Mouse (Mus musculus): ENCODE data around the gene Psme1.

The Psme1 gene

DNA sequence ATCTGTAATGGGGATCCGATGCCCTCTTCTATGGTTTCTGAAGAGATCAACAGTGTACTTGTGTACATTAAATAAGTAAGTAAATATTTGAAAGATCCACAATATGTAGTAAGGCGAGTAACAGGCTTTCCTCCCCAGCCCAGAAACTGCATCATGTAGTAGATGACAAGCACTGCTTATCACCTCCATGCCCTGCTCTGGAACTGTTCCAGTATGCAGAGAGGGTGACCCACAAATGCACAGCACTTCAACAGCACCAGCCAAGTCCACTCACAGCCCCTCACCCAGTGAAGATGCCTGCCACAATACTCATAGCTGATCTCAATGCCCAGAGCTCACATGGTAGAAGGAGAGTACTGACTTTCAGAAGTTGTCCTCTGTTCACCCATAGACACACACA lies 7.3 kb upstream of the Psme1 start:
- no peak for DNase-seq (ENCODE audit: low spot score in 2 of 2)

DNA sequence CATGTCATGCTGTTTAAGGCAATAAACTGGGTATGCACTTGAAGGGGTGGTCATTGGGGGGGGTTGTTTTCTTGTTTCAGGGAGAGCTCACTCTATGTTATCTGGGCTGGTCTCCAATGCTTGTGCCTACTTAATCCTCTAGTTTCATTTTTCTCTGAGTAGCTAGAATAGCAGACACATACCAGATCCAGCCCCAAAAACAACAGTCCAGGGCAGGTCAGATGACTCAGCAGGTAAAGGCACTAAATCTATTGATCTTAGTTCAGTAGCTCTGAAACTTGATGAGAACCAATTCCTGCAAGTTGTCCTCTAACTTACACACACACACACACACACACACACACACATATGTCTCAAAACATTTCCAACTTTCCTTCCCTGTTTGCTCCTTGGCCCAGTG lies 6.2 kb upstream of the Psme1 start:
- DNase-seq (ENCODE audit: low spot score in 2 of 2) = no peak

DNA sequence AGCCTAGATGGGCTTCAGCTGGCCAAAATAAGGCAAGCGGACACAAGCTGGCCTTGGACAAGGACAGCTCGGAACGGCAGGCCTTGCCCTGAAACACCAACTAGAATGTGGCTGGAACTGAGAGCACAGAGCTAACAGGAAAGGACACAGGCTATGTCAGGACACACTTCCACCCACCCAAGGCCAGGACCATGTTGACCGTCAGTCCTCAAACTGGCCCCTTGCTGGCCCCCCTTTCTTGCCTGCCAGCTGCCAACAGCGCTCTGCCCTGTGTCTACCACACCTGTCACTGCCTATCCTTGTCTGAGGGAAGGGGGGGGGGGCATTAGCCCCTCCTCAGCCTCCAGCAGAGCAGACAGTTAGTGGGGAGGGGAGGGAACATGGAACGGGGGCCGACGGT lies 2.6 kb upstream of the Psme1 start, which contains the start of gene Fitm1:
Gene Fitm1, plus strand, starts transcription at position 316 of the 400 bp plus-strand sequence.
- DNase-seq (ENCODE audit: low spot score in 2 of 2) = no peak

DNA sequence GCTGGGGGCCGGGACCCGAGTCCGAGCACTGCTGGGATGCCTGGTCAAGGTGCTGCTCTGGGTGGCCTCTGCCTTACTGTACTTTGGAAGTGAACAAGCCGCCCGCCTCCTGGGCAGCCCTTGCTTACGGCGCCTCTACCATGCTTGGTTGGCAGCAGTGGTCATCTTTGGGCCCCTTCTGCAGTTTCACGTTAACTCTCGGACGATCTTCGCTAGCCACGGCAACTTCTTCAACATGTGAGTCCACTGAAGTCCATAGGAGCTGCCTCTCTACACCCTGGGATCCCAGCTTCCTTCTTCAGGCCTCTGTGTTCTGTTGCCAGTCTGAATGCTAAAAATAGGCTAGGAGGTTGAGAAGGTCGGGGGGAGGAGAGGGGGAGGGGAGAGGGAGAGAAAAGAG lies 2.2 kb upstream of the Psme1 start:
- no peak for DNase-seq (ENCODE audit: low spot score in 2 of 2)

DNA sequence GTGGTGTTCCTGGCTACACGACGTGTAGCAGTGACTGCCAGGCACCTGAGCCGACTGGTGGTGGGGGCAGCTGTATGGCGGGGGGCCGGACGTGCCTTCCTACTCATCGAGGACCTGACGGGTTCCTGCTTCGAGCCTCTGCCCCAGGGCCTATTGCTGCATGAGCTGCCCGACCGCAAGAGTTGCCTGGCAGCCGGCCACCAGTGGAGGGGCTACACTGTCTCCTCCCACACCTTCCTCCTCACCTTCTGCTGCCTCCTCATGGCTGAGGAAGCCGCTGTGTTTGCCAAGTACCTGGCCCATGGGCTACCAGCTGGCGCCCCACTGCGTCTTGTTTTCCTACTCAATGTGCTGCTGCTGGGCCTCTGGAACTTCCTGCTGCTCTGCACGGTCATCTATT lies 1.5 kb upstream of the Psme1 start:
- no peak for DNase-seq (ENCODE audit: low spot score in 2 of 2)

DNA sequence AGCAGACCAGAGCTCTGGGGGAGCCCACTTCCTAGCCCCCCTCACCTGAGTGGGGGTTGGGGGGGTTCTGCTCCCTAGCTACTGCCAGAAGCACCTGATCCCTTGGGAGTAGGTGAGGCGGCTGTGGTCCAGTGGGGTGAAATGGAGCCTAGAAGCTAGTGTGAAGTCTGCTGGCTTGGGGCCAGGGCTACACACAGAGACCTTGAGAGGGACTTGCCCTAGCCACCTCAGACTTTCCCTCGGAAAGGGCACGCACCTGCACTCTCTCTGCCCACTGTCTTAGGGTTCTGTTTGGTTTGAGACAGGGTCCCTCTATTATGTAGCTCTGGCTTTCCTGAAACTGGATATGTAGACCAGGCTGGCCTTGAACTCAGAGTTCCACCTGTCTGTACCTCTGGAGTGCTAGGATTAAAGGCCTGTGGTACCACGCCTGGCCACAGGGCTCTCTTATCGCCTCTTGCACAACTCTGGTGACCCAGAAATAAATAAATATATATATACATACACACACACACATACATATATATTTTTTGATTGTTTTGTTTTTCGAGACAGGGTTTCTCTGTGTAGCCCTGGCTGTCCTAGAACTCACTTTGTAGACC lies 846 bp downstream of the Psme1 start:
- peak in 1 of 2 experiments; percentile 44 for DNase-seq (ENCODE audit: low spot score in 2 of 2)

DNA sequence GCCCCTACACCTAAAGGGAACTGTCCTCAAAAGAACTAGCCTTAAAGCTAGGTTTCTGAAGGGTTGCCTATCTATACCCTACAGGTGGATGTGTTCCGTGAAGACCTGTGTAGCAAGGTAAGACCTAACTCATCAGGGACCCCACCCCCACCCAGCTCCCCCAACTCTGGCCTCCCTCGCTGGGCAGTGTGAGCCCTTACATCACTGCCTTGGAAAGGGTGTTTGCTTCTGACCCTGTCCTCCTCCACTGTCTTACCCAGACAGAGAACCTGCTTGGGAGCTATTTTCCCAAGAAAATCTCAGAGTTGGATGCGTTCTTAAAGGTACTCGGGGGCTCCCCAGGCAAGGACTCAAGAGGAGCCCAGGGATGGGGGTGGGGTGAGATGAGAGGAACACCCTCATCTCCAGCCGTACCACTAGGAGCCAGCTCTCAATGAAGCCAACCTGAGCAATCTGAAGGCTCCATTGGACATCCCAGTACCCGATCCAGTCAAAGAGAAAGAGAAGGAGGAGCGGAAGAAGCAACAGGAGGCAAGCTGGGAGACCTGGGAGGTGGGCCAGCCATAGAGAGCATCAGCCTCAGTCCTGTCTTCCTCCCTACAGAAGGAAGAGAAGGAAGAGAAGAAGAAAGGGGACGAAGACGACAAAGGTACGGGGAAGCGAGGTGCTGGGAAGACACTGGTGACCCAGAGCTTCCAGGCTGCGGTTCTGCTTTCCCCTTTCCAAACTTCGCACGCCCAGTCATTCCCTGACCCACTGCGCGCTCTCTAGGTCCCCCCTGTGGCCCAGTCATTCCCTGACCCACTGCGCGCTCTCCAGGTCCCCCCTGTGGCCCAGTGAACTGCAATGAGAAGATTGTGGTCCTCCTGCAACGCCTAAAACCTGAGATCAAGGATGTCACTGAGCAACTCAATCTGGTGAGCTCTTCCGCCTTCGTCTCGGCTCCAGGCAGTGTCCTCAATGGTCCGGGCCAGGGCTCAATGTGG lies 1.9 kb downstream of the Psme1 start:
- no peak for DNase-seq (ENCODE audit: low spot score in 2 of 2)

DNA sequence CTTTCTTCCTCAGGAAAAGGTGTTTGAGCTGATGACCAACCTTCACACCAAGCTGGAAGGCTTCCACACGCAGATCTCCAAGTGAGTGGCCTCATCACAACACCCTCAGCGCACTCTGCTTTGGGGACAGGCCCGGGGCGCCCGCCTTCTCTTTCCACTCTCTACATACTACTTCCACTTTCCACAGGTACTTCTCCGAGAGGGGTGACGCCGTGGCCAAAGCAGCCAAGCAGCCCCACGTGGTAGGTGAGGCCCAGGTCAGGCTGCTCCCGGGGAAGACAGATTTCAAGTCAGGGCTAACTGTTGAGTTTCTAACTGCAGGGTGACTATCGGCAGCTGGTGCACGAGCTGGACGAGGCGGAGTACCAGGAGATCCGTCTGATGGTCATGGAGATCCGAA lies 2.8 kb downstream of the Psme1 start:
- no peak for DNase-seq (ENCODE audit: low spot score in 2 of 2)

DNA sequence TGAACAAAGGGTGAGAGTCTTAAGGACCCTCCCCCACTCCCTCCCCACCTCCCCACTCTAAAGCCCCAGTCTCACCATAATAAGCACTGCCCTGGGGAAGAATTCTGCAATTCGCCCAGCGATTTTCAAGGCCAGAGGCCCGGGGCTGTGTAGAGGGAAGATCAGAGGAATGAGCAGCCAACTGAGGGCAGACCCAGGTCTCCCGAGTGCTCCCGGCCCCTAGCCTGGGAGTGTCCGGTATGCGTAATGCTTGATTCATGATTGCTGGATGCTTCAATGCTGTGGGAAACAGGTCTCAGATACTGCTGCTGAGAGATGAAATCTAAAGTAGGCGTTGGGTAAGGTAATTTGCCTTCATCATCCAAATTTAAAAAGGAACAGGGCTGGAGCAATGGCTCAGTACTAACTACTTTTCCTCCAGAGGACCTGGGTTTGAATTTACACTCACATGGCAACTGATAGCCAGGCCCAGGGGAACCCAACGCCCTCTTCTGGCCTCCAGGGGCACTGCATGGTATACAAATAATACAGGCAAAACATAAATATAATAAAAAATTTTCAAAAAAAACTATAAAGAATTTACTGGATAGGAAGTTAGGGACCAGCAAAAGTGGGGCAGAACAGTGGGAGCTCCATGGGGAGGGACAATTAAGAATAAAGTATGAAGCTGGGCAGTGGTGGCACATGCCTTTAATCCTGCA lies 4.2 kb downstream of the Psme1 start:
- no peak for DNase-seq (ENCODE audit: low spot score in 2 of 2)

DNA sequence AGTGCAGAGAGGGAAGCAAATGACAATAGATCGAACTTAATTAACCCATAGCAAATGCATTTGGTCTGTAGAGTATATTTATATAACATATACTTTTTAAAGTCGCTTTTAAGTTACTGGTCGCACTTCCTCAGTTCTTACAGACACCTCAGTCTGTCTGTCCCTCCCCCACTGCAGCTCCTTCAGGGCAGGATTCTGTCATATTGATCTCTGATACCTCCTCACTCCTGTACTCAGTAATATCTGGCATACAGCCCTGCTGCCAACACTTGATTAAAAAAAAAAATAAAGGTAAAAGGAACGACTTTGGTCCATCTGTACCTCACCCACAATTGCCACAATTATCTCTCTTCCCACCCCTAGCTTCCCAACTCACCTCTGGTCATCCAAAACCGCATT lies 6.4 kb downstream of the Psme1 start:
- no peak for DNase-seq (ENCODE audit: low spot score in 2 of 2)

DNA sequence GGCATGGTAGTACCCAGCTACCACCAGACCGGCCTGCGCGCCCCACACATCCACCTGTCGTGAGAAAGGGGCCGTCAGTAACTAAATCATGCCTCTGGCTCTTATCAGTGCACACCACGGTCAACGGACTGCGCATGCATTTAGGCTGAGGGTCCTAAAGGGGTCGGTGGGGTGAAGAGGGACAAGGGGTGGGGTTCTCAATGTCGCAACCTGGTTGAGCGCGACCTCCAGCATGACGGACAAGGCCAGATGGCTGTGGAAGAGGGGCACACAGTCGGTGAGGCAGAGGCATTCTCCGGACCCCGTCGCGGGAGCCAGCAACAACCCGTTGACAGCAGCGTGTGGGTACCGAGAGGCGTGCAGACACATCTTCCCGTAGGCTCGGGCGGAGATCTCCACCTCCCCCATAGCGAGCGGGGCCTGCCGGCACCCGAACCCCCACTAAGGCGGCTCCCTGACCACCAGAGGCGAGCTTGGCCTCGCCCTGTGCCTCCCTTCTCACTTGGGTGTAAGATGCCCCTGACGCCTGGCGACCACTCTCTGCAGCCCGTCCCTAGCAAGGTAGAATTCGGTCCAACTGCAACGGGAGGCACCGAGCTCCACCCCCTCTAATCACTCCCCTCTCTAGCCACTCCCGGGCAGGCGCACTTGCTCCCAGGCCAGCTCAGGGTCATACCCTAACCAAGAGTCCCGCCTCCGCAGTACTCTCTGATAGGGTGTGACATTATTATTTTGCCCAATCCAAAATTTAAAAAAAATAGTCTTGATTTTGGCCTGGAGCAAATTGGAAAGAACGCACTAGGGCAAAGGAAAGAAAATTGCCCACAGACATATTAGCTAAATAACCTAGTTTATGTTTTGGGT lies 7.0 kb downstream of the Psme1 start, which contains the start of gene Emc9:
Gene Emc9, minus strand, starts transcription at position 601 of the 864 bp plus-strand sequence.
- DNase-seq (ENCODE audit: low spot score in 2 of 2) = peak; percentile 68 to 84

DNA sequence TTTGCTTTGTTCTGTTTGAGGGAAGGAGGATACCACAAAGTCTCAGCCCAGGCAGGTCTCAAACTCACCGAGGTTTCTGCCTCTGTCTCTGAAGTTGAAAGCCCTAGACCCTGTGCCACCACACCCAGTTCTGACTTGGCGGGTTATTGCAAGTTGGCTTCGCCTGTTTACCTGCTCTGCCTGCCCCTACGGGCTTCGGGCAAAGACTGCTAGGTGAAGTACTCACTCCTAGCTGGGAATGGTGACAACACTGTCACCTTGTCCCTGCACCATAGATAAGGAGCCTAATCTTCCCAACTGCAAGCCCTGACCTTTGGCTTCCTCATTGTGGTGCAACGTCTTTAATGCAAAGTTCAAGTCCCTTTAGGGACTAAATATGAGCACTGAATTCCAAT lies 7.6 kb downstream of the Psme1 start:
- DNase-seq (ENCODE audit: low spot score in 2 of 2) = no peak

DNA sequence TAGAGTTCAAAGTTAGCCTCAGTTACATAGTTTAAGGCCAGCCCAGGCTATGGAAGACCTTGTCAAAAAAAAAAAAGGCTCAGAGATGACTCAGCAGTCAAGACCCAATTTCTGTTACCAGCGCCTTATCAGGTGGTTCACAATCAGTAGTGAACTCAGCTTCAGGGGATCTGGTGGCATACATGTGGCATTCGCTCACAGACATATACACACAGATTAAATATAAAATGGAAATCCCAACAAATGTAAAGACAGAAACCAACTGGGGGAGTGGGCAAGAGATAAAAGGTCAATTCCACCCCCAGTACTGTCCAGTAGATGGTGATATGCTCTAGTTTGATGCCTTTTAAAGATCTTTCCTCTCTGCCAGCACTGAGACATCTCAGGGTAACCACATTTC lies 8.2 kb downstream of the Psme1 start:
- no peak for DNase-seq (ENCODE audit: low spot score in 2 of 2)

DNA sequence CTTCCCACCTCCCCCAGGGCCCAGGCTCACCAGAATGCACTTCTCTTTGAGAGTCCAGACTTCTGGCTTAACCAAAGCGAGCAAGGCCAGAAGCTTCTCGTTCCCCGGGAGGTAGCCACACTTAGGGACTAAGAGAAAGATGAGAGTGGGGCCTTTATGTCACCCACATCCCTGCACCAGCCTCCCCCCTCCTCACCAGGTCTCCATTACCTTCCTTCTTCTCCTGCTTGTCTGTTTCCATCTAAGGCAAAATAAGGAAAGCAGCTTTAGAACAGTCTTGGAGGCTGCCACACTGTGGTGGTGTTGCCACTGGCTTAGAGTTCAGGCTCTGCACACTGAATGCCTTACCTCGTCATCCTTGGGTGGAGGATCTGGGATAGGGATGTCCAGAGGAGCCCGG lies 11.3 kb downstream of the Psme1 start:
- no peak for DNase-seq (ENCODE audit: low spot score in 2 of 2)

DNA sequence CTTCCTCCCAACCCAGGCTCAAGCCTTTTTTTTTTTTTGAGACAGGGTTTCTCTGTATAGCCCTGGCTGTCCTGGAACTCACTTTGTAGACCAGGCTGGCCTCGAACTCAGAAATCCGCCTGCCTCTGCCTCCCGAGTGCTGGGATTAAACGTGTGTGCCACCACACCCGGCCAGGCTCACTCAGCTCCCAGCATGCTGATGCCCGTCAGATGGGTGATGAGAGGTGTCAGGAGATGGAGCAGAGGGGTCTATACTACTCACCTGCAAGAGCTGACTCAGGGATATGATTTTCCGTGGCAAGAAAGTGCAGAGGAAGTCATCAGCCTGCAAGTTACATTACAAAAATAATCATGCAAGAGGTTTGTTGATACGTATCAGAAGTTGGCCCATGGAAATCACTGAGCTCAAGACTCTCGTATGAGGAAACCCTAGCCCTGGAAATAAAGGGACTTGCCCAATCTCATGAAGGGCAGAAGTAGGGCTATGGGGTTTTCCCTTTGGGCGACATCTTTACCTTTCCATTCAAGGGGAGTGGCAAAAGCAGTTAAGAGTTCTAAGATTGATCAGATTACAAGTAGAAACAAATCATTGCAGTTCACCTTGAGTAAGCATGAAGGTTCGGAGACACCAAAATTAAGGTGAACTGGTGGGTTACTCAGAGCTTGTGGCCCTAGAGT lies 12.0 kb downstream of the Psme1 start:
- DNase-seq (ENCODE audit: low spot score in 2 of 2) = no peak

DNA sequence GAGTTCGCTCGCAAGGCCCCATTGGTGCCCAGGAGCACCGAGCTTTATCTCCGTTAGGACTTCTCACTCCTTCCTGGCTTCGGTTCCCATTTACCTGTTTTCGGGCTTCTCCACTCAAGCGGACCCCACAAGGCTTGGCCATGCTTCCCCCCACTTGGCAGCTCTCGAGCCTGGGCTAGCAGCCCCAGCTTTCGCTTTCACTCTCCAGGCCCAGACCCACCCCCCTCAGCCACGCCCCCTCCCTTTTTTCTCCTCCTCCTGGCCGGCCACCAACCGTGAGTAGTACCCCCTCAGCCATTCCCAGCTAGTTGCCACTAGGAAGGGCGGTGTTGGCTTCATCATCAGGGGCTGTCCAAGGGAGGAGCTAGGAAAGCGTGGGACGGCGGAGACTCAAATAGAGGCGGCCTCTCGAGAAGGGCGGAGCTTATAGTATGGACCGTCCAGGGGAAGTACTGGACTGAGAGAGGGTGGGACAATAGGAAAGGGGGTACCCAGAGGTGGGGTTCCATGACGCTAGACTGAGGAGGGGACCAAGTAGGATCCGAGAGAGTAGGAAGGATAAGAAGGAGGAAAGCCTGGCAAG lies 12.9 kb downstream of the Psme1 start, which contains the start of gene Psme2:
Gene Psme2, minus strand, starts transcription at position 366 of the 583 bp plus-strand sequence.
- DNase-seq (ENCODE audit: low spot score in 2 of 2) = peak; percentile 90 to 95

DNA sequence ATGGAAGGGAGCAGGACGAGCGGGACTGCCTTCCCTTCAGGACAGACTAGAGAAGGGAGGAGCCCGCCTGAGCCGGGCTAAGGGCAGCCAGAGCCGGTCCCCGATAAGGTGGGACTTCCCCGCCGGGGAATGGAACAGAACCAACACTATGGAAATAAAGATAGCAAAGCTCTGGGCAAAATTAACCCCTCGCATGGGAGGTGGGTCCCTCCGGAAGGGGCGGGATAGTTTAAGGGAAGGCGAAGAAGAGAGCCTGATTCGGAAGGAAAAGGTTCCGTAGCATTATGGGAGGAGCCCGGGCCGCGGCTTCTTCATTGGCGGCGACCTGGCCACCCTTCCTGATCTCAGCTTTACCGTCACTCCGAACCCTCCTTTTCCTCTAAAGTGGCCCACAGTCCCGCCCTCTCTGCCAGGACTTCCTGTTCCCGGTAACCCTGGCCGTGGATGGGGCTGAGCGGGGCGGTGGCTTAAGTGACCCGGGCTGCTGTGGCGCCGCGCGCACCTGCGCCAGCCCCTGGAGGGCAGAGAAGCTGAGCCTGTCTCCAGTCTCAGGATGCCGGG lies 13.5 kb downstream of the Psme1 start, which contains the start of gene Rnf31:
Gene Rnf31, plus strand, starts transcription at position 378 of the 561 bp plus-strand sequence.
- DNase-seq (ENCODE audit: low spot score in 2 of 2) = peak; percentile 88 to 96

DNA sequence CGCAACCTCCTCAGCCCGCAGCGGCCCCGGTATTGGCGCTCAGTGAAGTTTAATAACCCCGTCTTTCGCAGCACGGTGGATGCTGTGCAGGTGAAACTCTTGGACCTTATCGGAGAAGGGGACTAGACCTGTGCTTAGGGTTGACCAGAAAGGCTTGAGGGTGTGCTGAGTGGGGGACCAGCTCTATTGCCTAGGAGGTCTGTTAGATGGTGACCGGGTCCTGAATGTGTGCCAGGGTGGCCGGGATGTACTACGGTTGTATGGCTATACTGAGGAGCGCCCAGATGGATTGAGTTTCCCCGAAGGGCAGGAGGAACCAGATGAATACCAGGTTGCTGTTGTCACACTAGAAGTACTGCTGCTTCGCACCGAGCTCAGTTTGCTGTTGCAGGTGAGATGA lies 14.3 kb downstream of the Psme1 start:
- DNase-seq (ENCODE audit: low spot score in 2 of 2) = no peak

DNA sequence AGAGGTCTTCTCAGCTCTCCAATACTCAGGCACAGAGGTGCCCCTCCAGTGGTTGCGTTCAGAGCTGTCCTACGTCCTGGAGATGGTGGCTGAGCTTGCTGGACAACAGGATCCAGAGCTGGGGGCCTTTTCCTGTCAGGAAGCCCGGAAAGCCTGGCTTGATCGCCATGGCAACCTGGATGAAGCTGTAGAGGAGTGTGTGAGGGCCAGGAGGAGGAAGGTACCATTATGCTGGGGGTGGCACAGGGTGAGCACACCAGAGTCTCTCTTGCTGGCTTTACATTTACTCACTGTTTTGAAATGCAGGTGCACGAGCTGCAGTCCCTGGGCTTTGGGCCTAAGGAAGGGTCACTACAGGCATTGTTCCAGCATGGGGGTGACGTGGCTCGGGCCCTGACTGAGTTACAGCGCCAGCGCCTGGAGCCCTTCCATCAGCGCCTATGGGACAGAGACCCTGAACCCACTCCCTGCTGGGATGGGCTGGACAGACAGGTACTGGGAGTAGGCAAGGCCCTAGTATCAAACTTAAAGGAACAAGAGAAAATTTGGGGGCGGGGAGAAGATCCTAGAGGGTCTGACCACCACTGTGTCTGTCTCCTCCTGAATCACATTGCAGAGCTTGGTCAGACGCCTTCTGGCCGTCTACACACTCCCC lies 18.2 kb downstream of the Psme1 start:
- DNase-seq (ENCODE audit: low spot score in 2 of 2) = no peak
